Mouse (Mus musculus) stomach, postnatal 0 days (tissue): ENCODE measurements around the gene Nfatc2.

ENCODE experiments used
- CTCF ChIP-seq: IDR thresholded peaks from 2 replicates; pipeline ENCODE4 v1.5.1; 2016; ENCODE audit warnings: antibody characterized with exemption, low read depth, mild to moderate bottlenecking, moderate library complexity
- EP300 ChIP-seq: optimal IDR thresholded peaks from 2 replicates; pipeline ENCODE3; 2016; ENCODE audit warnings: antibody characterized with exemption

- TF ChIP-seq EP300 (no peak), CTCF (no peak)
Observed at GRCm38 (mm10) chr2:168532061-168532833, 69.2 kb downstream of the Nfatc2 start.
